Mouse (Mus musculus): ENCODE results near the gene Ccr7. TPM values are rescaled to one million over a fixed set of nuclear protein-coding genes. Genes with fewer than 3 reads are reported as not detected.
A peak's percentile ranks its signal among the peaks of the same experiment; 100 is the strongest.

Gene Ccr7
- total and polyA plus RNA-seq, 3 experiments, result 203 to 306 (median 241) TPM

DNA sequence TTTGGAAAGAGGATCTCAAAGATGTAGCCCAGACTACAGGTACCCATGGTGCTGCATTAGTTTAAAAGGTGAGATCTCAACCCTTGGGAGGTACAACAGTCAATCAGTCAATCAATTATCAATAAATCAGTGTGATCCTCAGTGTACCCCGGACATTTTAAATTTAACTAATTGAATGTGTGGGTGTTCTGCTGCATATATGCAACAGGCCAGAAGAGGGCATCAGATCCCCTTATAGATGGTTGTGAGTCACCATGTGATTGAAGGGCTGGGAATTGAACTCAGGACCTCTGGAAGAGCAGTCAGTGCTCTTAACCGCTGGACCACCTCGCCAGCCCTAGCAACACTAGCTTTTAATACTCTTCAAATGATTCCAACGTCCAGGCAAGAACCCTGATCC lies 17.1 kb upstream of the Ccr7 start:
- peak overlapping the region in 1 of 3 experiments; percentile 35 for H3K4me3 ChIP-seq (replicated peaks in 1 of 3; ENCODE audit: low read depth in 2 of 3, low read length in 2 of 3, poor library complexity in 1 of 3)
- H3K79me2 ChIP-seq (replicated peaks; ENCODE audit: control insufficient read depth, extremely low read depth, insufficient read depth, poor library complexity, severe bottlenecking), result no peaks in the 10 kb centered on the region
- no peak for TF ChIP-seq KAT2A (IDR thresholded peaks at IDR 0.05; ENCODE audit: insufficient replicate concordance, low read length)
- peak; percentile 47 for TF ChIP-seq SMC3 (IDR thresholded peaks at IDR 0.05; ENCODE audit: low read depth, low read length)
- TF ChIP-seq POLR2A (IDR thresholded peaks at IDR 0.05; ENCODE audit: low read depth, low read length), result no peak
- TF ChIP-seq CHD2 (IDR thresholded peaks at IDR 0.05; ENCODE audit: low read length), result no peak
- TF ChIP-seq MYC (IDR thresholded peaks at IDR 0.05; ENCODE audit: low read depth, low read length), result peak; percentile 74
- no peak for TF ChIP-seq MAFK (IDR thresholded peaks at IDR 0.05; ENCODE audit: insufficient replicate concordance, low read length)
- TF ChIP-seq CHD1 (IDR thresholded peaks at IDR 0.05; ENCODE audit: low read depth, low read length), result no peak
- TF ChIP-seq TBP (conservative IDR thresholded peaks at IDR 0.05; ENCODE audit: low read depth, low read length), result no peak
- TF ChIP-seq MAX (IDR thresholded peaks at IDR 0.05; ENCODE audit: low read length), result 0 out of 2 replicates have a peak, but pooled peaks have one; percentile 11
- no peak for TF ChIP-seq RCOR1 (conservative IDR thresholded peaks at IDR 0.05; ENCODE audit: low read depth, low read length)
- no peak for TF ChIP-seq USF1 (IDR thresholded peaks at IDR 0.05; ENCODE audit: low read depth, low read length)
- peak; percentile 54 for TF ChIP-seq RAD21 (IDR thresholded peaks at IDR 0.05; ENCODE audit: low read depth, low read length)
- no peak for TF ChIP-seq NELFE (IDR thresholded peaks at IDR 0.05; ENCODE audit: low read depth, low read length)
- TF ChIP-seq ZMIZ1 (IDR thresholded peaks at IDR 0.05; ENCODE audit: low read depth, low read length), result no peak
- TF ChIP-seq CTCF (conservative IDR thresholded peaks at IDR 0.05 in 1 of 2, IDR thresholded peaks at IDR 0.05 in 1 of 2; ENCODE audit: low read depth in 2 of 2, low read length in 2 of 2), result peak; percentile 50 to 58
- no peak for TF ChIP-seq JUND (conservative IDR thresholded peaks at IDR 0.05; ENCODE audit: low read depth, low read length)
- no peak for TF ChIP-seq JUN (IDR thresholded peaks at IDR 0.05; ENCODE audit: insufficient read depth, low read depth, low read length)
- no peak for TF ChIP-seq PAX5 (IDR thresholded peaks at IDR 0.05; ENCODE audit: low read length)
- no peak for TF ChIP-seq IRF4 (IDR thresholded peaks at IDR 0.05; ENCODE audit: low read depth, low read length)
- no peak for TF ChIP-seq USF2 (conservative IDR thresholded peaks at IDR 0.05; ENCODE audit: low read depth, low read length)
- TF ChIP-seq SIN3A (IDR thresholded peaks at IDR 0.05; ENCODE audit: low read length), result no peak
- no peak for TF ChIP-seq E2F4 (IDR thresholded peaks at IDR 0.05; ENCODE audit: insufficient replicate concordance, low read depth, low read length)
- no peak for TF ChIP-seq POLR2AphosphoS2 (IDR thresholded peaks at IDR 0.05; ENCODE audit: low read depth, low read length)
- H3K36me3 ChIP-seq (replicated peaks in 1 of 2; ENCODE audit: control insufficient read depth in 1 of 2, insufficient read depth in 1 of 2, low read length in 1 of 2), result peaks cover 16 to 21% of the 10 kb centered on the region in 2 experiments
- DNase-seq (ENCODE audit: extremely low read depth), result peak; percentile 48
- peaks cover 18% of the 10 kb centered on the region for H3K9me3 ChIP-seq (replicated peaks; ENCODE audit: low read length)
- dilution Hi-C loops (cut with MboI; ENCODE audit: extremely low pct_ligation_motif_present, extremely low pct_unique_long_range_greater_than_20kb, low sequenced_read_pairs) (no loop called here), in situ Hi-C loops (cut with MboI; ENCODE audit: low pct_ligation_motif_present, low pct_unique_long_range_greater_than_20kb, low sequenced_read_pairs) (loop anchor here (5.0 kb wide), 1 partner anchor 75 kb away; no protein-coding TSS in a partner anchor)
- H3K27me3 ChIP-seq (replicated peaks), result no peaks in the 10 kb centered on the region
- H3K27ac ChIP-seq (ENCODE audit: insufficient read depth, low read depth), result peak overlapping the region; percentile 100; the same call in 1 of the 2 replicates
- peaks cover 21 to 62% of the 10 kb centered on the region in 2 experiments for H3K4me1 ChIP-seq (ENCODE audit: control insufficient read depth in 1 of 2, insufficient read depth in 2 of 2)
- H3K4me2 ChIP-seq (ENCODE audit: insufficient read depth, low read depth, poor library complexity, severe bottlenecking), result peak overlapping the region; percentile 70
- H3K9ac ChIP-seq (ENCODE audit: insufficient read depth, low read depth), result peak overlapping the region; percentile 77
